Mouse (Mus musculus) liver (tissue): ENCODE data around the gene Gm11549.

Experiments used
- DNase-seq: peaks from one replicate; pipeline ENCODE4 v3.0.0-alpha.2; 2020; ENCODE audit warnings: mixed read lengths

The Gm11549 gene

GRCm38 (mm10) chr3:36505809-36506735, 15.5 kb downstream of the Gm11549 start:
- DNase-seq = no peak

GRCm38 (mm10) chr3:36505306-36505705, 16.3 kb downstream of the Gm11549 start:
- DNase-seq = no peak

- DNase-seq = no peak
These were observed 20.1 kb downstream of the Gm11549 start for GRCm38 (mm10) chr3:36501546-36501945.

- DNase-seq = no peak
These were observed 20.6 kb downstream of the Gm11549 start for GRCm38 (mm10) chr3:36500976-36501375.

- no peak for DNase-seq
These were observed 22.2 kb downstream of the Gm11549 start for GRCm38 (mm10) chr3:36499418-36499817.

- DNase-seq = no peak
These were observed 23.4 kb downstream of the Gm11549 start for GRCm38 (mm10) chr3:36498224-36498623.

- peak; percentile 72 for DNase-seq
These were observed 24.9 kb downstream of the Gm11549 start for GRCm38 (mm10) chr3:36496746-36497145.

- no peak for DNase-seq
These were observed 25.3 kb downstream of the Gm11549 start for GRCm38 (mm10) chr3:36496273-36496672.

GRCm38 (mm10) chr3:36495436-36495835, 26.2 kb downstream of the Gm11549 start:
- DNase-seq = peak; percentile 81

GRCm38 (mm10) chr3:36494613-36495012, 27.0 kb downstream of the Gm11549 start:
- no peak for DNase-seq

- no peak for DNase-seq
These were observed 27.9 kb downstream of the Gm11549 start for GRCm38 (mm10) chr3:36493641-36494283.

GRCm38 (mm10) chr3:36492716-36493391, 28.8 kb downstream of the Gm11549 start:
- no peak for DNase-seq

GRCm38 (mm10) chr3:36491535-36491934, 30.1 kb downstream of the Gm11549 start:
- no peak for DNase-seq

GRCm38 (mm10) chr3:36489590-36489910, 32.1 kb downstream of the Gm11549 start:
- DNase-seq = no peak

- no peak for DNase-seq
These were observed 32.6 kb downstream of the Gm11549 start for GRCm38 (mm10) chr3:36488899-36489589.

GRCm38 (mm10) chr3:36488367-36488766, 33.2 kb downstream of the Gm11549 start:
- DNase-seq = no peak

GRCm38 (mm10) chr3:36486881-36487280, 34.7 kb downstream of the Gm11549 start:
- DNase-seq = no peak

GRCm38 (mm10) chr3:36486176-36486575, 35.4 kb downstream of the Gm11549 start:
- DNase-seq = no peak

GRCm38 (mm10) chr3:36484292-36484691, 37.3 kb downstream of the Gm11549 start:
- DNase-seq = no peak

- no peak for DNase-seq
These were observed 38.7 kb downstream of the Gm11549 start for GRCm38 (mm10) chr3:36482940-36483339.

- no peak for DNase-seq
These were observed 39.8 kb downstream of the Gm11549 start for GRCm38 (mm10) chr3:36481776-36482193.

GRCm38 (mm10) chr3:36480486-36480885, 41.1 kb downstream of the Gm11549 start:
- DNase-seq = no peak

GRCm38 (mm10) chr3:36478776-36479175, 42.8 kb downstream of the Gm11549 start:
- DNase-seq = no peak
